Mouse (Mus musculus) forebrain, postnatal 0 days (tissue): Measurements from ENCODE around the gene Btg1. TPM values are rescaled to one million over a fixed set of nuclear protein-coding genes. Genes with fewer than 3 reads are reported as not detected.

ENCODE experiments used
- ATAC-seq: fragments of 200-750 bp; cut with Nextera tagmentation; 2 replicates; pipeline ENCODE4 v1.8.0; 2017; ENCODE audit warnings: mild to moderate bottlenecking, moderate library complexity
- DNase-seq: peaks from one replicate; pipeline ENCODE4 v3.0.0-alpha.2; 2015
- H3K27ac ChIP-seq: fragments of 300-500 bp; sonication (generic); 2 replicates; pipeline ENCODE4 v1.5.1; 2014; ENCODE audit warnings: low read depth, mild to moderate bottlenecking, antibody characterized with exemption, low read length, moderate library complexity, mixed read lengths
- H3K27me3 ChIP-seq: fragments of 300-500 bp; sonication (generic); 2 replicates; pipeline ENCODE4 v1.6.1; 2014; ENCODE audit warnings: mild to moderate bottlenecking, low read length, mixed read lengths; ENCODE audit not compliant: insufficient read depth
- H3K36me3 ChIP-seq: fragments of 300-500 bp; sonication (generic); 2 replicates; pipeline ENCODE4 v1.6.1; 2014; ENCODE audit warnings: mild to moderate bottlenecking, moderate library complexity; ENCODE audit not compliant: insufficient read depth
- H3K4me1 ChIP-seq: fragments of 300-500 bp; sonication (generic); 2 replicates; pipeline ENCODE4 v1.6.1; 2014; ENCODE audit warnings: antibody characterized with exemption; ENCODE audit not compliant: insufficient read depth
- H3K4me2 ChIP-seq: fragments of 300-500 bp; sonication (generic); 2 replicates; pipeline ENCODE4 v1.6.1; 2014; ENCODE audit warnings: low read depth, mild to moderate bottlenecking, moderate library complexity
- H3K4me3 ChIP-seq: fragments of 300-500 bp; sonication (generic); 2 replicates; pipeline ENCODE4 v1.5.1; 2014; ENCODE audit warnings: low read depth, low read length, mixed read lengths
- H3K9ac ChIP-seq: fragments of 300-500 bp; sonication (generic); 2 replicates; pipeline ENCODE4 v1.6.1; 2014; ENCODE audit warnings: mild to moderate bottlenecking
- H3K9me3 ChIP-seq: fragments of 300-500 bp; sonication (generic); 2 replicates; pipeline ENCODE4 v1.6.1; 2016; ENCODE audit warnings: low read length
- CTCF ChIP-seq: sonication (generic); IDR thresholded peaks from 2 replicates; pipeline ENCODE4 v1.5.1; 2016; ENCODE audit warnings: antibody characterized with exemption, control low read depth, low read depth
- WGBS: fragments of 180-500 bp; shearing (Covaris S2); extraction: QIAGEN DNeasy Blood & Tissue Kit; methylation state at CpG from one replicate; pipeline ENCODE4 v1.1.7; 2014; 5-methylcytosine and 5-hydroxymethylcytosine counted together
- polyA plus RNA-seq: library from polyadenylated mRNA; unstranded; fragments of >200 nt; fragmentation: Nextera tagmentation; extraction: Ambion mirVana; gene quantifications from 2 replicates; pipeline ENCODE4 v1.2.1, GENCODE M21; 2015
- total RNA-seq: library from RNA; depleted of rRNA; stranded (reverse); fragments of >200 nt; gene quantifications from 2 replicates; pipeline ENCODE4 v1.2.3, GENCODE M21; 2014

Btg1 gene
- total and polyA plus RNA-seq, 2 experiments from 2014 or later, result 28.1 to 28.7 TPM

GRCm38 (mm10) chr10:96619951-96620889, 3.4 kb downstream of the Btg1 start:
- ATAC-seq (no peak), DNase-seq (peak; percentile 27)
- H3K36me3 ChIP-seq, result no peaks in the 10 kb centered on the region; the same call in 1 of the 2 replicates
- H3K4me3 ChIP-seq, result peak overlapping the region; percentile 53
- no peak for TF ChIP-seq CTCF
- peak overlapping the region; percentile 47 for H3K9ac ChIP-seq
- no peaks in the 10 kb centered on the region for H3K27me3 ChIP-seq
- peaks cover 31% of the 10 kb centered on the region for H3K4me1 ChIP-seq
- no peak overlapping the region for H3K27ac ChIP-seq
- peak overlapping the region; percentile 78 for H3K4me2 ChIP-seq
- no peaks in the 10 kb centered on the region for H3K9me3 ChIP-seq
- 21% methylated on average over 8 of the region's 8 CpGs for WGBS

DNA sequence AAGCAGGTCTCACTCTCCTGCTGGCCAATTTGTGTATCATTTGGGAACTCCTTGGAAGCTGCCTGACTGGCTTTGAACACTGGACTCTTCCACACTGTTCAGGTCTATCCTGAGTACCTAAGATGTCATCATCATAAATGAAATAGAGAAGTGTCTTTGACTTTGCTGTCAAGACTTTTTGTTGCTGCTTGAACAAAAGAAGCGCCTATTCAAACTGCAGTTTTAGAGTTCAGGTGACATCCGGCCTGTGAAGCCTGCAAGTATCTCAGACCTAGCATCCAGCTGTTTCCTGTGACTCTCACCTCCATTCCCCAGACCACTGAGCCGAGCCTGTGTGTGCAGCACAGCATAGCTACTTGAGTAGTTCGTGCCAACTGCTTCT, 4.1 kb downstream of the Btg1 start:
- DNase-seq, result peak; percentile 22
- WGBS, result 10% methylated on average over 4 of the region's 4 CpGs

GRCm38 (mm10) chr10:96621361-96621945, 4.6 kb downstream of the Btg1 start:
- peak overlapping the region; percentile 35; the same call in 1 of the 2 replicates for H3K9ac ChIP-seq
- DNase-seq, result peak; percentile 18
- TF ChIP-seq CTCF, result no peak
- 51% methylated on average over 4 of the region's 4 CpGs for WGBS
- no peaks in the 10 kb centered on the region; the same call in 1 of the 2 replicates for H3K36me3 ChIP-seq
- peak overlapping the region; percentile 78 for H3K4me2 ChIP-seq
- H3K27me3 ChIP-seq, result no peaks in the 10 kb centered on the region
- no peak overlapping the region for H3K27ac ChIP-seq
- no peak for ATAC-seq
- no peaks in the 10 kb centered on the region for H3K9me3 ChIP-seq
- H3K4me3 ChIP-seq, result peak overlapping the region; percentile 53
- peaks cover 37% of the 10 kb centered on the region for H3K4me1 ChIP-seq

More for the DNA sequence above, 4.1 kb downstream of the Btg1 start:
- no peak for ATAC-seq
- H3K9ac ChIP-seq, result peak overlapping the region; percentile 39
- H3K27me3 ChIP-seq, result no peaks in the 10 kb centered on the region
- no peaks in the 10 kb centered on the region; the same call in 1 of the 2 replicates for H3K36me3 ChIP-seq
- H3K4me1 ChIP-seq, result peaks cover 37% of the 10 kb centered on the region
- TF ChIP-seq CTCF, result 0 out of 2 replicates have a peak, but pooled peaks have one; percentile 6
- H3K9me3 ChIP-seq, result no peaks in the 10 kb centered on the region
- H3K4me3 ChIP-seq, result peak overlapping the region; percentile 53
- peak overlapping the region; percentile 78 for H3K4me2 ChIP-seq
- no peak overlapping the region for H3K27ac ChIP-seq

GRCm38 (mm10) chr10:96621980-96622645, 5.3 kb downstream of the Btg1 start:
- H3K4me1 ChIP-seq, result peaks cover 37% of the 10 kb centered on the region
- no peaks in the 10 kb centered on the region for H3K27me3 ChIP-seq
- no peaks in the 10 kb centered on the region for H3K9me3 ChIP-seq
- peak overlapping the region; percentile 53 for H3K4me3 ChIP-seq
- H3K27ac ChIP-seq, result no peak overlapping the region
- DNase-seq (no peak), ATAC-seq (no peak)
- 49% methylated on average over 13 of the region's 13 CpGs for WGBS
- H3K4me2 ChIP-seq, result peak overlapping the region; percentile 78
- no peak for TF ChIP-seq CTCF
- peak overlapping the region; percentile 35 for H3K9ac ChIP-seq
- H3K36me3 ChIP-seq, result no peaks in the 10 kb centered on the region; the same call in 1 of the 2 replicates

DNA sequence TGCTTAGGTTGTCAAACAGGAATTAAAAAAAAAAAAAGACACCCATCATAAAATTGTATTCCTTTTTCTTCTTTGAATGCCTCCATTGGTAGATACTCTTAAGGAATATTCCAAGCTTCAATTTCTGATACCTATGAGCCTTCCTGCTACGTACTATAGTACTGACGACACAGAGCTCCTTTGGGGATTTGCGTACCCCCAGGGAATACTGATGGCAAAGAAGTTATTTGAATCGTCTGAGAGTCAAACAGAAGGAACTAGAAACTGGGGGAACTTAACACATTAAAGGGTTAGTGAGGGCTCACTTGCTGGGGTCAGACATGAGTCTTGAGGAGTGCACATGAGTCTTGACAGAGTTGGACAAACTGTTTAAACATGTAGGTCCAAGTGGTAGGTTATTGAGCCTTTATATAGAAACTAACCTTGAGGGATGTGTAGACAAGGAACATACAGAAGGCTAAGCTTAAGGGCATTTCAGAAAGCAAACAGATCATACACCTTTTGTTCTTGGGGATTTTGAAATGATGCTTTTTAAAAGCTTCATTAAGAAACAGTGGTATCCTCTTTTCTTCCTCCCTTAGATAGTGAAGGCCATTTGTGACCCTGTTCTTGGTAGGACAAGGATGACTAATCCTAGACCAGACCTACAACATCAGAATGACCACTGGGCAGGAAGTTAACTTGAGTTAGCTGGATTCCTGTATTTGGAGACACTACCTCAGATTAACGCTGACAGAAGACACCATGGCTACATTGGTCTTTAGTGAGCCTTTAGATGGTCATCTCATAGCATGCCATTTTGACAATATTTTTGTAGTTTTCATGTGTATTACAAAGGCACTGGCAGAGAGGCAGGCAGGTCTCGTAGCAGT, 6.2 kb downstream of the Btg1 start:
- peaks cover 41% of the 10 kb centered on the region for H3K4me1 ChIP-seq
- peak overlapping the region; percentile 15 for H3K9ac ChIP-seq
- no peaks in the 10 kb centered on the region; the same call in 1 of the 2 replicates for H3K36me3 ChIP-seq
- H3K9me3 ChIP-seq, result no peaks in the 10 kb centered on the region
- peak overlapping the region; percentile 53 for H3K4me3 ChIP-seq
- peak overlapping the region; percentile 78 for H3K4me2 ChIP-seq
- WGBS, result 57% methylated on average over 6 of the region's 6 CpGs
- H3K27ac ChIP-seq, result no peak overlapping the region
- no peak for TF ChIP-seq CTCF
- DNase-seq (no peak), ATAC-seq (no peak)
- H3K27me3 ChIP-seq, result no peaks in the 10 kb centered on the region

DNA sequence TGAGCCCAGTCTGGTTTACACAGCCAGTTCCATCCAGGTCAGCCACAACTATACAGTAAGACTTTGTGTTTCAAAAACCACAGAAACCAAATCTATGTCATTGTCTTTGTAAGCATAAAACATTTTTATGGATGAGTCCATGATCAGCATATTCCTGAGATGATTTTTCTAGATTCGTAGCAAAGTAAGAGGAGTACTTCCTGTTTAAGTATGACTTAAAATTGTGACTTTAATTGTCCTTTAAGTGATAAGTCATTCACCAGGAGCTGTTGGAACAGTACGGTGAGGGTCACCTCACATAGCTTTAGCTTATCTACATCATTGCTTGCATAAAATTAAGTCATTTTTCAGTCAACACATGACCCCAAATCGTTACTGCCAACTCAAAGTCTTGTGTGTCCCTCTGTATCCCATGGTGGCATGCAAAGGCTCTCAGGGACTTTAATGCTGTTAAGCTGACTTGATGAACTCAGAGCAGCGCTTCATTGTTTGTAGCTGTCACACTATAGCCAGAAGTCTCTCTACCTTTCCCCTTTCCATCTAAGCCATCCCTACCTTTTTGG, 6.9 kb downstream of the Btg1 start:
- Histone ChIP-seq H3K27ac (no peak overlapping the region), H3K9ac (no peak overlapping the region), H3K4me1 (peaks cover 41% of the 10 kb centered on the region), H3K27me3 (no peaks in the 10 kb centered on the region), H3K4me2 (peak overlapping the region; percentile 78), H3K36me3 (peaks cover 6% of the 10 kb centered on the region; the same call in 1 of the 2 replicates), H3K4me3 (peak overlapping the region; percentile 53; the same call in 1 of the 2 replicates), H3K9me3 (no peaks in the 10 kb centered on the region)
- TF ChIP-seq CTCF, result no peak
- DNase-seq (no peak), ATAC-seq (no peak)
- WGBS, result 82% methylated on average over 4 of the region's 4 CpGs
